Mouse (Mus musculus) G1E (cell line): Measurements from ENCODE around the gene B3gnt7.

Source experiments
- CTCF ChIP-seq: IDR thresholded peaks from 2 replicates; pipeline ENCODE4 v1.5.1; 2012; ENCODE audit warnings: low read depth, low read length, inconsistent platforms, mixed read lengths
- TAL1 ChIP-seq: conservative IDR thresholded peaks from 2 replicates; pipeline ENCODE4 v1.6.1; 2012; ENCODE audit warnings: low read depth, low read length, inconsistent platforms, mixed read lengths

GRCm38 (mm10) chr1:86293091-86293490, 9.5 kb upstream of the B3gnt7 start:
- no peak for TF ChIP-seq TAL1
- TF ChIP-seq CTCF, result no peak
